Comparison of ENCODE assay signal across 7 mouse cellular contexts in the genomic region with DNA sequence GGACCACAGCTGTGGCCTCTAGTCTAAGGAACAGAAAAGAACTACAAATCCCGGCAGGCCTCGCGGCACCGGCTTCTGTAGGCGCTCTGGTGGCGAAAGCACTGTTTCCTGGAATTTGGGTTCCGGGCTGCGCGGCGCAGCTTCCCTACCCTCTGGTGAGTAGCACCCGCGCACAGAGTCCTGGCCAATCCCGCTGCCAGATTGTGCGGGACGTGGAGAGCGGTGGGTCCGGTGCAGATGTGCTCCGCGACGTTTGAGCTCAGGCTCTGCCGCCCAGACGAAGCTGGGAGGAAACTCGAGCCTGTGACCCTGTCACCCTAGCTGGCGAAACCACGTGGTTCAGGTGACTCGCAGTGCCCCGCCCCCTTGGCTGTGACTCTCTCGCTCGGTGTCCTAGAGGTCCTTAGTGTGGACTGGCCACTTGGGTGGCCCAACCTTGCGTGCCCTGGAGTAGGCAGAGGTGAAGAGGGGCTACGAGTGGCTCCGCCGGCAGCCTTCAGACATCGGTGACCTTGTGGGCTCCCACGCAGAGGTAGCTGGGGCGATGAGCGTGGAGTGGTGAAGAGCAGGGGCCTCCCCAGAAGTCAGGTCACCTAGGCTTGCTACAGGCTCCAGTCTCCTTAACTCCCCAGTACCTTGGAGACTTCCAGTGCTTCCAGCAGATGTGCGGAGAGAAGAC. TPM values are rescaled to one million over a fixed set of nuclear protein-coding genes. Genes with fewer than 3 reads are reported as not detected.
DNase-seq lines count a peak whose midpoint lies in the region; ATAC-seq and TF ChIP-seq lines count a peak whose summit lies in the region.

A gene (plus strand): TSS at position 114 of the 679 bp plus-strand sequence.

- DNase-seq in adrenal gland, postnatal 25 days = peak; percentile 88
- peak; percentile 93 to 96 for DNase-seq in heart, adult 18-20 months
- DNase-seq in kidney, adult 2 months = peak; percentile 95
- peak; percentile 65 to 86 for DNase-seq in spleen, adult 2 months (ENCODE audit: low read depth in 1 of 2, low spot score in 2 of 2)

- WGBS in embryonic facial prominence, embryonic 12.5 days = under 1% methylated on average over 38 of the region's 38 CpGs
- WGBS in kidney, adult 2 months = under 1% methylated on average over 38 of the region's 38 CpGs
- under 1% methylated on average over 38 of the region's 38 CpGs for WGBS in limb, embryonic 12.5 days
- under 1% methylated on average over 38 of the region's 38 CpGs for WGBS in midbrain, embryonic 15.5 days
- under 1% methylated on average over 38 of the region's 38 CpGs for WGBS in spleen, adult 2 months

- H3K9me3 ChIP-seq in embryonic facial prominence, embryonic 12.5 days = no peaks in the 10 kb centered on the region
- H3K9me3 ChIP-seq in limb, embryonic 12.5 days = no peaks in the 10 kb centered on the region
- H3K9me3 ChIP-seq in midbrain, embryonic 15.5 days = no peaks in the 10 kb centered on the region

- peak within 1 kb of the TSS; percentile 81 for H3K4me2 ChIP-seq in embryonic facial prominence, embryonic 12.5 days (replicated peaks)
- peak within 1 kb of the TSS; percentile 75 for H3K4me2 ChIP-seq in limb, embryonic 12.5 days
- H3K4me2 ChIP-seq in midbrain, embryonic 15.5 days = peak within 1 kb of the TSS; percentile 59

- H3K27me3 ChIP-seq in embryonic facial prominence, embryonic 12.5 days = no peaks in the 10 kb centered on the region
- no peaks in the 10 kb centered on the region for H3K27me3 ChIP-seq in kidney, adult 2 months (replicated peaks; ENCODE audit: control insufficient read depth, insufficient read depth, low read length)
- no peaks in the 10 kb centered on the region for H3K27me3 ChIP-seq in limb, embryonic 12.5 days
- H3K27me3 ChIP-seq in midbrain, embryonic 15.5 days (replicated peaks) = no peaks in the 10 kb centered on the region
- no peaks in the 10 kb centered on the region for H3K27me3 ChIP-seq in spleen, adult 2 months (ENCODE audit: control insufficient read depth, insufficient read depth, low read length)

- TF ChIP-seq CTCF in kidney, adult 2 months (conservative IDR thresholded peaks at IDR 0.05; ENCODE audit: insufficient read depth, insufficient read length, low read depth, low read length) = no peak
- TF ChIP-seq CTCF in spleen, adult 2 months (IDR thresholded peaks at IDR 0.05; ENCODE audit: extremely low read depth, insufficient read depth, insufficient read length, insufficient replicate concordance) = no peak

- H3K9ac ChIP-seq in embryonic facial prominence, embryonic 12.5 days = peak within 1 kb of the TSS; percentile 70
- peak within 1 kb of the TSS; percentile 69 for H3K9ac ChIP-seq in limb, embryonic 12.5 days (replicated peaks)
- H3K9ac ChIP-seq in midbrain, embryonic 15.5 days = peak within 1 kb of the TSS; percentile 60

- peak; percentile 57 for TF ChIP-seq POLR2A in kidney, adult 2 months (IDR thresholded peaks at IDR 0.05; ENCODE audit: low read depth, low read length)
- no peak for TF ChIP-seq POLR2A in spleen, adult 2 months (IDR thresholded peaks at IDR 0.05; ENCODE audit: low read depth, low read length)

- no peaks in the 10 kb centered on the region for H3K36me3 ChIP-seq in embryonic facial prominence, embryonic 12.5 days
- no peaks in the 10 kb centered on the region for H3K36me3 ChIP-seq in kidney, adult 2 months (ENCODE audit: control insufficient read depth, insufficient read depth, low read length)
- no peaks in the 10 kb centered on the region for H3K36me3 ChIP-seq in limb, embryonic 12.5 days
- H3K36me3 ChIP-seq in midbrain, embryonic 15.5 days (replicated peaks) = no peaks in the 10 kb centered on the region
- no peaks in the 10 kb centered on the region for H3K36me3 ChIP-seq in spleen, adult 2 months (ENCODE audit: control insufficient read depth, insufficient read depth, low read length)

- peak; percentile 95 for ATAC-seq in embryonic facial prominence, embryonic 12.5 days (ENCODE audit: insufficient number of reproducible peaks, insufficient read depth, low FRiP score, low TSS enrichment)
- peak; percentile 96 for ATAC-seq in limb, embryonic 12.5 days (ENCODE audit: insufficient number of reproducible peaks, insufficient read depth, low FRiP score, low TSS enrichment, low read depth)
- peak; percentile 98 for ATAC-seq in midbrain, embryonic 15.5 days (replicated peaks)

- no peaks in the 10 kb centered on the region for H3K4me1 ChIP-seq in embryonic facial prominence, embryonic 12.5 days
- H3K4me1 ChIP-seq in kidney, adult 2 months (ENCODE audit: control insufficient read depth, insufficient read depth, low read length) = no peaks in the 10 kb centered on the region; the same call in 1 of the 2 replicates
- H3K4me1 ChIP-seq in limb, embryonic 12.5 days (replicated peaks) = no peaks in the 10 kb centered on the region
- H3K4me1 ChIP-seq in midbrain, embryonic 15.5 days = peaks cover 10% of the 10 kb centered on the region
- no peaks in the 10 kb centered on the region for H3K4me1 ChIP-seq in spleen, adult 2 months (ENCODE audit: control insufficient read depth, insufficient read depth, insufficient read length)

- H3K4me3 ChIP-seq in embryonic facial prominence, embryonic 12.5 days = peak within 1 kb of the TSS; percentile 87
- peak within 1 kb of the TSS; percentile 99 for H3K4me3 ChIP-seq in kidney, adult 2 months (ENCODE audit: insufficient read depth, low read depth, low read length)
- peak within 1 kb of the TSS; percentile 67 for H3K4me3 ChIP-seq in limb, embryonic 12.5 days (replicated peaks)
- H3K4me3 ChIP-seq in midbrain, embryonic 15.5 days = peak within 1 kb of the TSS; percentile 62
- H3K4me3 ChIP-seq in spleen, adult 2 months (ENCODE audit: extremely low read depth, insufficient read depth, insufficient read length) = peak within 1 kb of the TSS; percentile 92

- H3K27ac ChIP-seq in embryonic facial prominence, embryonic 12.5 days = peak within 1 kb of the TSS; percentile 63; the same call in 1 of the 2 replicates
- H3K27ac ChIP-seq in kidney, adult 2 months (ENCODE audit: insufficient read depth, low read depth, low read length) = peak within 1 kb of the TSS; percentile 98
- peak within 1 kb of the TSS; percentile 43; the same call in 1 of the 2 replicates for H3K27ac ChIP-seq in limb, embryonic 12.5 days
- peak within 1 kb of the TSS; percentile 83 for H3K27ac ChIP-seq in midbrain, embryonic 15.5 days
- peak within 1 kb of the TSS; percentile 75 for H3K27ac ChIP-seq in spleen, adult 2 months (ENCODE audit: insufficient read depth, low read length)

RNA-seq across cellular contexts. Expression of the gene that starts here (rescaled TPM):
- total RNA-seq in adrenal gland, postnatal 25 days (2021) = 20.7 and 27.5 TPM in 2 replicates
- polyA plus RNA-seq in embryonic facial prominence, embryonic 12.5 days (2016; fragmentation: Nextera tagmentation; extraction: Ambion mirVana) = 23.1 and 24.3 TPM in 2 replicates
- 10 to 100 TPM; 23.4 to 28.1 TPM for total RNA-seq in heart, adult 18-20 months (2021)
- polyA plus RNA-seq in kidney, adult 2 months (2012; rRNA removed) = 33.2 and 37.8 TPM in 2 replicates
- 19.5 and 23.7 TPM in 2 replicates for polyA plus RNA-seq in limb, embryonic 12.5 days (2016; fragmentation: Nextera tagmentation; extraction: Ambion mirVana)
- 38.8 and 43.3 TPM in 2 replicates for polyA plus RNA-seq in midbrain, embryonic 15.5 days (2015; fragmentation: Nextera tagmentation; extraction: Ambion mirVana)
- polyA plus RNA-seq in spleen, adult 2 months (2012; rRNA removed) = 15.6 and 20.3 TPM in 2 replicates

Comparison
In these comparisons a context has a peak if more than half of its experiments do, and no peak if none do; other contexts are left out.
1. Peak in every context shown above with its lines: DNase-seq, ATAC-seq, H3K4me3 ChIP-seq and H3K27ac ChIP-seq.
2. H3K27ac ChIP-seq: peak in every context shown above with its lines; median percentile 98 in kidney, adult 2 months; 83 in midbrain, embryonic 15.5 days; 75 in spleen, adult 2 months; 63 in embryonic facial prominence, embryonic 12.5 days; 43 in limb, embryonic 12.5 days.